Mouse (Mus musculus) liver, embryonic 12.5 days (tissue): ENCODE measurements at regions not wholly inside any gene's neighbourhood (a gene's known extent, or its start where the extent isn't known, plus 50 kb on each side); places are given as distances from the start of the nearest gene placed in this dataset.

Experiments
- ATAC-seq: fragments of 200-750 bp; cut with Nextera tagmentation; 2 replicates; pipeline ENCODE4 v1.8.0; 2017; ENCODE audit warnings: moderate number of reproducible peaks, mild to moderate bottlenecking, moderate library complexity
- H3K27ac ChIP-seq: fragments of 300-500 bp; sonication (generic); 2 replicates; pipeline ENCODE4 v1.5.1; 2016; ENCODE audit warnings: mild to moderate bottlenecking
- H3K27me3 ChIP-seq: fragments of 300-500 bp; sonication (generic); replicated peaks from 2 replicates; pipeline ENCODE4 v1.6.1; 2016; ENCODE audit warnings: mild to moderate bottlenecking, moderate library complexity
- H3K36me3 ChIP-seq: fragments of 300-500 bp; sonication (generic); 2 replicates; pipeline ENCODE4 v1.6.1; 2016; ENCODE audit warnings: mild to moderate bottlenecking, moderate library complexity
- H3K4me1 ChIP-seq: fragments of 300-500 bp; sonication (generic); 2 replicates; pipeline ENCODE4 v1.6.1; 2016
- H3K4me2 ChIP-seq: fragments of 300-500 bp; sonication (generic); 2 replicates; pipeline ENCODE4 v1.6.1; 2016; ENCODE audit warnings: mild to moderate bottlenecking, moderate library complexity
- H3K4me3 ChIP-seq: fragments of 300-500 bp; sonication (generic); 2 replicates; pipeline ENCODE4 v1.5.1; 2016; ENCODE audit warnings: mild to moderate bottlenecking, moderate library complexity
- H3K9ac ChIP-seq: fragments of 300-500 bp; sonication (generic); 2 replicates; pipeline ENCODE4 v1.6.1; 2016; ENCODE audit warnings: mild to moderate bottlenecking, moderate library complexity
- H3K9me3 ChIP-seq: fragments of 300-500 bp; sonication (generic); replicated peaks from 2 replicates; pipeline ENCODE4 v1.6.1; 2016; ENCODE audit warnings: mild to moderate bottlenecking, moderate library complexity
- WGBS: fragments of 180-500 bp; shearing (Covaris S2); methylation state at CpG from one replicate; pipeline ENCODE4 v1.1.7; 2016; ENCODE audit not compliant: insufficient replicate concordance; 5-methylcytosine and 5-hydroxymethylcytosine counted together

DNA sequence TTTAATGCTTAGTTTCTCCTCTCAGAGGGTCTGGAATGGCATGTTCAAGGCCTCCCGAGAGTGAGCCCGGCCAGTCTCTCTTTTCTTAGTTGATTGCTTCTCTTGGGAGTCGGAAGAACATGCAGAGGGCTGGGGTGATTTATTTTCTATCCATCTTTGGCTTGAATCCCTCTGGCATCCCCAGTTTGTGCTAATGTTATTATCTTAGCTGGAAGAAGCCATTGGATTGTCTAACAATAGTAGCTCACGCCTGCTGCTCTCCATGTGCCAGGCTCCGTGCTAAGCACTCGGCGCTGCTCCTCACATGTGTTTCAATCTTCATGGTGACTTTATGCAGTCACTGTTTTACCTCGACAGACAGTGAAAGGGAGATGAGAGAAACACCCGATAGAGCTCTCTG is 160.8 kb downstream of the Zfp706 start:
- 72% methylated on average over 9 of the region's 9 CpGs for WGBS
- Histone ChIP-seq H3K36me3 (no peaks in the 10 kb centered on the region), H3K4me3 (no peak overlapping the region), H3K9me3 (no peaks in the 10 kb centered on the region), H3K9ac (no peak overlapping the region), H3K4me2 (no peak overlapping the region), H3K4me1 (peaks cover 11% of the 10 kb centered on the region; the same call in 1 of the 2 replicates), H3K27me3 (no peaks in the 10 kb centered on the region), H3K27ac (no peak overlapping the region)
- ATAC-seq, result no peak
